Mouse (Mus musculus) C2C12 (cell line): ENCODE data around the gene Gm42715.

ENCODE experiments used
- CTCF ChIP-seq: IDR thresholded peaks from one replicate; pipeline ENCODE4 v1.5.1; 2011; ENCODE audit not compliant: control insufficient read depth, insufficient read depth, insufficient read length
- FOSL1 ChIP-seq: IDR thresholded peaks from one replicate; pipeline ENCODE4 v1.8.0; 2011; ENCODE audit warnings: mild to moderate bottlenecking, low read length; ENCODE audit not compliant: poor library complexity, insufficient read depth, severe bottlenecking
- MAX ChIP-seq: IDR thresholded peaks from one replicate; pipeline ENCODE4 v1.6.1; 2011; ENCODE audit warnings: mild to moderate bottlenecking, control low read depth
- MYOG ChIP-seq: IDR thresholded peaks from one replicate; pipeline ENCODE4 v1.6.1; 2011; ENCODE audit not compliant: control insufficient read depth, insufficient read length; ENCODE audit errors: extremely low read depth
- USF1 ChIP-seq: IDR thresholded peaks from one replicate; pipeline ENCODE4 v1.6.1; 2011; ENCODE audit warnings: low read depth, mild to moderate bottlenecking, control low read depth, moderate library complexity

DNA sequence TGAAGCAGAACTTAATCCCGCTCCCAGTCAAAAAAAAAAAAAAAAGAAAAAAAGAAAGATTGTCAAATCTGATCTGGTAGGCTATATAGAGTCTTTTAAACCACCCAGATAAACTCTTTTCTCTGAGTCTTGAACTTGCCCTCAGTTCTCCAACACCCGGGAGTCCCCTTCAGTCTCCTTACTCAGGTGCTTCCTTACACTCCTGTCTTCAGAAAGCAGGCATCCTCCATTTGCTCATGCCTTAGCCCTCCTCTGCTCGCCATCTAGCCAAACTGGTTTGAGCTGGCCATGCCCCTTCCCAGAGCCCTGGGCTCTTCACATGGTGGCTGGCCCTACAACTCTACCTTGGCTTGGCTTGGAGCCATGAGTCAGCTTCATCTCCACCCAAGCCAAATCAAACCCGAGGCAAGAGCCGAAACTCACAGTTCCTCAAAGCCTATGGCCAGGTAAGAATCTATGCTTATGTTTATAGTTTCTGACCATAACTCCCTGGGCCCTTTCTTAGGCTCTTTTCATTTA, 42.0 kb downstream of the Gm42715 start, which contains the start of gene Tmem265:
- TF ChIP-seq MAX (no peak), CTCF (no peak), USF1 (no peak), MYOG (no peak), FOSL1 (no peak)
